Mouse (Mus musculus) limb, embryonic 14.5 days (tissue): ENCODE results near the gene Flt1. TPM values are rescaled to one million over a fixed set of nuclear protein-coding genes. Genes with fewer than 3 reads are reported as not detected.

Experiments
- ATAC-seq: fragments of 200-750 bp; cut with Nextera tagmentation; 2 replicates; pipeline ENCODE4 v1.8.0; 2017; ENCODE audit warnings: low read depth, moderate number of reproducible peaks, moderate TSS enrichment; ENCODE audit not compliant: low FRiP score
- DNase-seq: peaks from one replicate; pipeline ENCODE4 v3.0.0-alpha.2; 2015; ENCODE audit warnings: low spot score
- H3K27ac ChIP-seq: fragments of 300-500 bp; sonication (generic); replicated peaks from 2 replicates; pipeline ENCODE4 v1.5.1; 2014; ENCODE audit warnings: low read depth, mild to moderate bottlenecking, low read length, moderate library complexity, mixed read lengths
- H3K27me3 ChIP-seq: fragments of 300-500 bp; sonication (generic); 2 replicates; pipeline ENCODE4 v1.6.1; 2014; ENCODE audit warnings: low read length, mixed read lengths; ENCODE audit not compliant: control insufficient read depth, insufficient read depth
- H3K36me3 ChIP-seq: fragments of 300-500 bp; sonication (generic); 2 replicates; pipeline ENCODE4 v1.6.1; 2014; ENCODE audit warnings: mild to moderate bottlenecking, low read length, moderate library complexity, mixed read lengths; ENCODE audit not compliant: control insufficient read depth, insufficient read depth
- H3K4me1 ChIP-seq: fragments of 300-500 bp; sonication (generic); 2 replicates; pipeline ENCODE4 v1.6.1; 2014; ENCODE audit warnings: antibody characterized with exemption, low read length, mixed read lengths; ENCODE audit not compliant: control insufficient read depth, insufficient read depth
- H3K4me2 ChIP-seq: fragments of 300-500 bp; sonication (generic); replicated peaks from 2 replicates; pipeline ENCODE4 v1.6.1; 2014; ENCODE audit warnings: low read depth, mild to moderate bottlenecking, low read length, moderate library complexity; ENCODE audit not compliant: severe bottlenecking
- H3K4me3 ChIP-seq: fragments of 300-500 bp; sonication (generic); replicated peaks from 2 replicates; pipeline ENCODE4 v1.5.1; 2014; ENCODE audit warnings: low read length
- H3K9ac ChIP-seq: fragments of 300-500 bp; sonication (generic); 2 replicates; pipeline ENCODE4 v1.6.1; 2014; ENCODE audit warnings: mild to moderate bottlenecking, low read depth, low read length, moderate library complexity; ENCODE audit not compliant: severe bottlenecking
- H3K9me3 ChIP-seq: fragments of 300-500 bp; sonication (generic); 2 replicates; pipeline ENCODE4 v1.6.1; 2016; ENCODE audit warnings: low read length; ENCODE audit not compliant: control insufficient read depth
- POLR2A ChIP-seq: fragments of 200-500 bp; IDR thresholded peaks from 2 replicates; pipeline ENCODE4 v1.8.0; 2012; ENCODE audit warnings: inconsistent platforms, mild to moderate bottlenecking, moderate library complexity, borderline replicate concordance; ENCODE audit not compliant: insufficient read depth, insufficient read length; ENCODE audit errors: extremely low read depth
- WGBS: fragments of 180-500 bp; shearing (Covaris S2); extraction: QIAGEN DNeasy Blood & Tissue Kit; methylation state at CpG from one replicate; pipeline ENCODE4 v1.1.7; 2014; 5-methylcytosine and 5-hydroxymethylcytosine counted together
- polyA plus RNA-seq, 2 experiments: library from polyadenylated mRNA; depleted of rRNA in 1 of 2; stranded (reverse) in 1 of 2; unstranded in 1 of 2; fragments of >200 nt; fragmentation: Nextera tagmentation in 1 of 2; extraction: Ambion mirVana in 1 of 2; gene quantifications; 2 replicates each; pipeline versions ENCODE4 v1.2.1 to v1.2.3; 2012 to 2014

Flt1 gene
- polyA plus RNA-seq, 2 experiments = 6.3 to 12.3 TPM

- H3K4me3 ChIP-seq = no peak overlapping the region
- H3K9me3 ChIP-seq = no peaks in the 10 kb centered on the region
- H3K4me1 ChIP-seq = no peaks in the 10 kb centered on the region
- no peaks in the 10 kb centered on the region for H3K27me3 ChIP-seq
- 10% methylated on average over 9 of the region's 9 CpGs for WGBS
- no peak overlapping the region for H3K4me2 ChIP-seq
- H3K36me3 ChIP-seq = no peaks in the 10 kb centered on the region
- no peak for TF ChIP-seq POLR2A
- no peak overlapping the region for H3K9ac ChIP-seq
- DNase-seq (no peak), ATAC-seq (no peak)
- no peak overlapping the region for H3K27ac ChIP-seq
These were observed 35.5 kb upstream of the Flt1 start for GRCm38 (mm10) chr5:147761275-147761674.

DNA sequence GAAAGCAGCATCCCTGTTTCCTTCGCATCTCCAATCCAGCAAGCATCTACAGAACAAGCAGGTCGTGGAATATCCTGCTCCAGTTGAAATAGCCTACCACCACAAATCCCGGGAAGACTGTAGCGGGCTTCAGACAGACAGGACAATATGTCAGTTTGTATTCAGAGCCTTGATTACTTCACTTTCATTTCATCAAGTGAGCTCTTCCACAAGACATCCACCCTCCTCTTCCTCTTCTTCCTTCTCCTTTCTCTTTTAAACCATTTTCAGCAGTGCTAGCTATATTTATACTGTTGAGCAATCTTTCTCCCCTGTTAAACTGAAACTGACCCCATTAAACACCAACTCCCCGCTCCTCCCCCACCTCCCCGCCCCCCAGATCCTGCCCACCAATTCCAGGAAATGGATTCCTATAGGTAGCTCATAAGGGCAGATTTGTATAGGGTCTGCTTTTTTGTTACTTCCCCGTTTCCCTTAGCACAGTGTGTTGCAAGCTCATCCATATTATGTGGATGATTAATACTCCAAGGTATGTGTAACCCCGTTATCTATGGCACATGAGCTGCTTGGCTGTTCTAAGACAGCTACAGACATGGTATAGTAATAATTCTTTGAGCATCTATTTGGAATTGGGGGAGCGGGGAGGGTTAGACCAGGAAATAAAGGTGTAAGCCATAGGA, 33.0 kb upstream of the Flt1 start:
- H3K27me3 ChIP-seq = 0 out of 2 replicates have a peak, but pooled peaks cover 8% of the 10 kb centered on the region
- no peak overlapping the region for H3K27ac ChIP-seq
- DNase-seq (no peak), ATAC-seq (no peak)
- peak overlapping the region; percentile 25 for H3K4me2 ChIP-seq
- no peaks in the 10 kb centered on the region for H3K9me3 ChIP-seq
- no peak overlapping the region for H3K9ac ChIP-seq
- TF ChIP-seq POLR2A = no peak
- WGBS = 68% methylated on average over 9 of the region's 9 CpGs
- H3K4me1 ChIP-seq = no peaks in the 10 kb centered on the region
- H3K36me3 ChIP-seq = no peaks in the 10 kb centered on the region
- H3K4me3 ChIP-seq = no peak overlapping the region

DNA sequence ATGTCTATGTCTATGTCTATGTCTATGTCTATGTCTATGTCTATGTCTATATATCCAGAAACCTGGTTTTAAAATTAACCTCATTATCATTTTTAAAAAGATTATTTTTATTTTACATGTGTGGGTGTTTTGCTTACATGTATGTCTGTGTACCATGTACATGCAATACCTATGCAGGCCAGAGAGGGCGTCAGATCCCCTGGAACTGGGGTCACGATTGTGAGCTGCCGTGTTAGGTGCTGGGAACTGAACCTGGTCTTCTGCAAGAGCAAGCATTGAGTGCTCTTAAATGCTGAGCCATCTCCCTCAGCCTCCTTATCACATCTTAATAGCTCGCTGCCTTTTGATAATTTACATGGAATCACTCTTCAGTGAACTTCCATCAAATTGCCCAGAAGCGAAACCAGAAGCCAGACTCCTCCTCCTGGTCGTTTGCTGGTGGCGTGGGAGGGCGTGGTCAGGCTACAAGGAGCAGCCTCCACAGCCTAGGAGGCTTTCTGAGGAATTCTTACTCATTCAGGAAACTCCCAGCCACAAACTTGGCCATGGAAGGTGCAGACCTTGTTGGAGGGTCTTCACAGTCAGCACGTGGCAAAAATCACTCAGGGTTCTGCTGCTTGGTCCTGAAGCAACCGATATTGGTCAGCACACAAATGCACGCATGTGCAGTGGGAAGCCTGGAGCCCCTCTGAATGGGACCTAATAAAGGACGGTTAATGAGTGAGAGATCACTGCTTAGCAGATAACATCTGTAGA, 32.2 kb upstream of the Flt1 start:
- WGBS = 48% methylated on average over 12 of the region's 12 CpGs
- Histone ChIP-seq H3K4me2 (peak overlapping the region; percentile 25), H3K27me3 (peaks cover 16% of the 10 kb centered on the region), H3K4me1 (no peaks in the 10 kb centered on the region), H3K4me3 (0 out of 2 replicates have a peak overlapping the region, but pooled peaks have one; percentile 2), H3K27ac (no peak overlapping the region), H3K36me3 (no peaks in the 10 kb centered on the region), H3K9ac (no peak overlapping the region), H3K9me3 (no peaks in the 10 kb centered on the region)
- no peak for TF ChIP-seq POLR2A
- DNase-seq (no peak), ATAC-seq (no peak)

DNA sequence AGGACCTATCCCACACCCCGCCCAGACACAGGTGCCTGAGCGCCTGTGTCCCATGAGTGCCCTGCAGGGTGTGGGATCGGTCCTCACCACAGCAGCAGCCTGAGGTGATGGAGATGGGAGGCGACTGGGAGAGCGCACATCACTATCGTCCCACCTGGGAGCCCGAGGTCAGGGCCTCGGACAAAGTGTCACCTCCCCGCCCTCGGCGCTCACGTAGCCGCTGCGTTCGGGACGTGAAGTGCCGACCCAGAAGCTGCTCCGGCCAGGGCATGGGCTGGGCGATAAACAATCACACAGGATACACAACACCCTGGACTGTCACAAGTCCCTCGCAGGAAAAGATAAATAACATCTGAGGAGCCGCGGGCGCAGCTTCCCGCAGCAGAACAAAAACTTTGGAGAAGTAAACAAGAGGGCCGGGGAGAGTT, 27.1 kb upstream of the Flt1 start:
- Histone ChIP-seq H3K4me3 (0 out of 2 replicates have a peak overlapping the region, but pooled peaks have one; percentile 10), H3K27ac (no peak overlapping the region), H3K27me3 (peaks cover 55% of the 10 kb centered on the region), H3K9ac (no peak overlapping the region), H3K36me3 (no peaks in the 10 kb centered on the region), H3K4me2 (peak overlapping the region; percentile 25; the same call in 1 of the 2 replicates), H3K4me1 (peaks cover 8% of the 10 kb centered on the region; the same call in 1 of the 2 replicates), H3K9me3 (no peaks in the 10 kb centered on the region)
- WGBS = 2% methylated on average over 25 of the region's 25 CpGs
- no peak for TF ChIP-seq POLR2A
- DNase-seq (no peak), ATAC-seq (no peak)

DNA sequence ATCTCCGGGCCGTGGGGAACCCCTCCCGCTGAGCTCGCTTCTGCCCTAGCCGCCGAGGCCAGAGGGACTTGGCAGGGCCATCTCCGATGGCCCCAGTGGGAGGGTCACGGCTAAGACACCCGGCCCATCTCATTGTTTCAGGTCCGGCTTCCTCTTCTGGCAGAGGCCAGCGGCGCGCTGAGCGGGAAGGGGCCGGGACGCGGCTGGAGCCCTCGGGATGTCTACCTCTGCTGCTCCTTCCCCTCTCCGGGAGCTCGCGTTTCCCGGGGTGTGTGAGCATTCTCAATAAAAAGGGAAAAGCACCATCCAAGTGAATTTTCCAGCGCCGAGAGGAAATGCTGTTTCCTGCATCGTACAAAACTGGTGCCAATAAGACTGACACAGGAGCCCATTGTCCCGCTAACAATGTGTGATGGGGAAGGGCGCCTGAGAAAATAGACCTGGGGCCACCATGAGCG, 25.9 kb upstream of the Flt1 start:
- no peaks in the 10 kb centered on the region for H3K36me3 ChIP-seq
- H3K9me3 ChIP-seq = no peaks in the 10 kb centered on the region
- peak; percentile 23 for DNase-seq
- peak overlapping the region; percentile 36; the same call in 1 of the 2 replicates for H3K9ac ChIP-seq
- H3K4me2 ChIP-seq = peak overlapping the region; percentile 64
- peaks cover 56% of the 10 kb centered on the region for H3K27me3 ChIP-seq
- WGBS = 0% methylated on average over 27 of the region's 28 CpGs
- no peak for ATAC-seq
- H3K4me3 ChIP-seq = peak overlapping the region; percentile 35
- no peak for TF ChIP-seq POLR2A
- peaks cover 8% of the 10 kb centered on the region; the same call in 1 of the 2 replicates for H3K4me1 ChIP-seq
- H3K27ac ChIP-seq = no peak overlapping the region
